Mouse (Mus musculus): ENCODE data around the gene Birc2. TPM values are rescaled to one million over a fixed set of nuclear protein-coding genes. Genes with fewer than 3 reads are reported as not detected.

The Birc2 gene
- polyA plus RNA-seq (2021; fragmentation: Nextera tagmentation): 16.7 and 18.1 TPM in 2 replicates
- long read RNA-seq, experiment 1, transcript Birc2-204 (8 exons, 3,331 nt): major isoform, 23 of 53 reads
- long read RNA-seq, experiment 1, transcript Birc2-202 (7 exons, 3,130 nt): minor isoform, 9 of 53 reads
- long read RNA-seq, experiment 1, partial matches to known transcripts: 13 of 53 reads
- long read RNA-seq, experiment 1, other reads (novel, unspliced or antisense): 8 of 53 reads
- long read RNA-seq, experiment 2, transcript Birc2-202 (7 exons, 3,130 nt): minor isoform, 10 of 209 reads
- long read RNA-seq, experiment 2, transcript Birc2-204 (8 exons, 3,331 nt): major isoform, 162 of 209 reads
- long read RNA-seq, experiment 2, partial matches to known transcripts: 6 of 209 reads
- long read RNA-seq, experiment 2, other reads (novel, unspliced or antisense): 30 of 209 reads

DNA sequence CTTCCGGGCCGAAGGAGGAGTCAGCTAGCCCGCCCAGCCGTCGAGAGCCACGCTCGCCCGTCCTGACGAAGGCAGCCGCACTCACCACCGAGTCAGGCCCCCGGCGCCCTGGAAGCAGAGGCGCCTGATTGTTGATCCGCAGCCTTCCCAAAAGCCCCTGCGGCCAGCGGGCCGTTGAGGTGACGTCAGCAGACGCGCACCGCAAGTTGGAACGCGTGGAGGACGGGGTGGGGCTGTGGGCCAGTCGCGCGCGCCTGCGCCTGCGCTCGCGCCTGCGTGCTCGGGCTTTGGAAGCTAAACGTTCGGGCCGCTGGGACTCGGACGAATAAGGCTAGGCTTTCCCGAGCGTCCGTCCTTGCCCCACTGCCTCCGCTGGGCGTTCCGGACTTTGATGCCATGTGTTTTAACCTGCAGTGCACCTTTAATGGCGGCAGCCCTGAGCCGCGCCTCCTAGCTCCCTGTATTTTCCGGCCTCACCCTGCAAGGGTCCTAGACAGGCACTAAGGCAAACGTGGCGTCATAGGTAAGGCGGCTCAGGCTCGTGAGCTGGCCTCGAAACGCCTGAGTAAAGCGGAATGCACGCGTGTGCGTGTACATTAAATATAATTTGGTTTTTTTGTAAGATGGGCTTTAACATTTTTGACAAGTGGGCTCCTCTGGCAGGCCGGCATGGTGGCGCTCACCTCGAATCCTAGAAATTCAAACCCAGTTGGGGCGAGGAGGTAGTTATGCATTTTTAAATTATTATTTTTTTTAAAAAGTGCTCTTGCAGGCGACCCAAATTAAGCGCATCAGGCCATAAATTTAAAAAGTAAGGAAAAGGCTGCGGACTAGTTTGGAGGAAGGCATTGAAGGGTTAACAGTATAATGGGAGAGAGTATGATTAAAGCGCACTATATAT lies at the start of gene Birc2:
Birc2 (minus strand) TSS at position 160 of the 901 bp plus-strand sequence.

DNA sequence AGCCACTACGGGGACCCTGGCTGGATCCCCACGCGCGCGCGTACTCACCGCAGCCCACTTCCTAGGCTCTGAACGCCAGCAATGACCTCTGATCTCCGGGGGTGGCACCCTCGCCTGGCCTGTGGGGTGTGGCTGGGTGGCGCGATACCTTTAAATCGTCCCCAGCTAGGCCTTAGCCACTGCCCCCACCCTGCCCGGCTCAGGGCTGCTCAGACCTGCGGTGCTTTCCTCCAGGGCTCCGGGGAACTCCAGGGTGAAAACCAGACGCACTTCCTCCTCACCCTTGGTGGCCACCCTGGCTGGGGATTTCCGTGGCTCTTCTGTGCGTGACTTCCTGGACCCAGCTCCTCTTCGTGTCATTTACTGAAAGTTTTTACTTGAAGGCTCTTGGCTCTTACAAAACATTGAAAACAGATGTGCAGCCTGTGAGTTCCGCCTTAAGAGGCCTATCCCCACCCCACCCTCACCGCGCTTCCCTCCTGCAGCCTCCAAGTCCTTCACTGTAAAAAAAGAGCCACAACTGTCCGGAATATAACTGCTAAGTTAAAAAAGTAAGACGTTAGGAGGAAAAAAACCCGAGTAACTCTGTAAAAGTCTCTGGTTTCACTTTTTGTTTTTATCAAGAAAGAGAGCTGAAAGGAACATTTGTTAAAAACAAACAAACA lies 36.0 kb upstream of the Birc2 start, which contains the start of gene Birc3:
Birc3 (minus strand) TSS at position 412 of the 665 bp plus-strand sequence.

Small RNA genes within 50 kb of the gene (microRNA-seq; reads per million reads assigned to microRNA genes)
- not detected for gene Mir5618

Other genes with a start within 250 kb of the Birc2 start
- gene Mmp20, start 208.8 kb downstream of the Birc2 start, polyA plus RNA-seq (2021; fragmentation: Nextera tagmentation): not detected in 2 replicates
- not detected in 2 replicates for gene Mmp7, start 145.0 kb downstream of the Birc2 start, polyA plus RNA-seq (2021; fragmentation: Nextera tagmentation)
- gene Tmem123, start 73.0 kb downstream of the Birc2 start, polyA plus RNA-seq (2021; fragmentation: Nextera tagmentation): 11.6 and 12.7 TPM in 2 replicates
- 1.2 TPM in 2 replicates for gene Birc3, start 36.1 kb upstream of the Birc2 start, polyA plus RNA-seq (2021; fragmentation: Nextera tagmentation)
- gene Yap1, start 167.5 kb upstream of the Birc2 start, polyA plus RNA-seq (2021; fragmentation: Nextera tagmentation): 2.7 and 3.1 TPM in 2 replicates
- gene Cfap300, start 205.8 kb upstream of the Birc2 start, polyA plus RNA-seq (2021; fragmentation: Nextera tagmentation): 1.8 and 3.4 TPM in 2 replicates

Measured in layer of hippocampus, adult 6 months (tissue).